Mouse (Mus musculus) midbrain, embryonic 13.5 days (tissue): ENCODE data around the gene Adamts10. TPM values are rescaled to one million over a fixed set of nuclear protein-coding genes. Genes with fewer than 3 reads are reported as not detected.
A peak's percentile ranks its signal among the peaks of the same experiment; 100 is the strongest.

Source experiments
- ATAC-seq: fragments of 200-750 bp; cut with Nextera tagmentation; 2 replicates; pipeline ENCODE4 v1.8.0; 2017; ENCODE audit warnings: mild to moderate bottlenecking, moderate TSS enrichment, moderate library complexity
- H3K27ac ChIP-seq: fragments of 300-500 bp; sonication (generic); 2 replicates; pipeline ENCODE4 v1.5.1; 2015; ENCODE audit warnings: inconsistent platforms, mild to moderate bottlenecking, moderate library complexity
- H3K27me3 ChIP-seq: fragments of 300-500 bp; sonication (generic); 2 replicates; pipeline ENCODE4 v1.6.1; 2015; ENCODE audit warnings: mild to moderate bottlenecking, inconsistent platforms
- H3K36me3 ChIP-seq: fragments of 300-500 bp; sonication (generic); 2 replicates; pipeline ENCODE4 v1.6.1; 2015; ENCODE audit warnings: mild to moderate bottlenecking, inconsistent platforms
- H3K4me1 ChIP-seq: fragments of 300-500 bp; sonication (generic); replicated peaks from 2 replicates; pipeline ENCODE4 v1.6.1; 2015; ENCODE audit warnings: inconsistent platforms
- H3K4me2 ChIP-seq: fragments of 300-500 bp; sonication (generic); replicated peaks from 2 replicates; pipeline ENCODE4 v1.6.1; 2015; ENCODE audit warnings: moderate library complexity, mild to moderate bottlenecking, inconsistent platforms
- H3K4me3 ChIP-seq: fragments of 300-500 bp; sonication (generic); replicated peaks from 2 replicates; pipeline ENCODE4 v1.5.1; 2015; ENCODE audit warnings: mild to moderate bottlenecking, inconsistent platforms
- H3K9ac ChIP-seq: fragments of 300-500 bp; sonication (generic); replicated peaks from 2 replicates; pipeline ENCODE4 v1.6.1; 2015; ENCODE audit warnings: mild to moderate bottlenecking, inconsistent platforms
- H3K9me3 ChIP-seq: fragments of 300-500 bp; sonication (generic); 2 replicates; pipeline ENCODE4 v1.6.1; 2016; ENCODE audit warnings: mild to moderate bottlenecking, inconsistent platforms
- WGBS: fragments of 180-500 bp; shearing (Covaris S2); methylation state at CpG from one replicate; pipeline ENCODE4 v1.1.7; 2015; 5-methylcytosine and 5-hydroxymethylcytosine counted together
- polyA plus RNA-seq: library from polyadenylated mRNA; unstranded; fragments of >200 nt; fragmentation: Nextera tagmentation; extraction: Ambion mirVana; gene quantifications from 2 replicates; pipeline ENCODE4 v1.2.1, GENCODE M21; 2015

The Adamts10 gene
- polyA plus RNA-seq: 45.6 and 47.9 TPM in 2 replicates

DNA sequence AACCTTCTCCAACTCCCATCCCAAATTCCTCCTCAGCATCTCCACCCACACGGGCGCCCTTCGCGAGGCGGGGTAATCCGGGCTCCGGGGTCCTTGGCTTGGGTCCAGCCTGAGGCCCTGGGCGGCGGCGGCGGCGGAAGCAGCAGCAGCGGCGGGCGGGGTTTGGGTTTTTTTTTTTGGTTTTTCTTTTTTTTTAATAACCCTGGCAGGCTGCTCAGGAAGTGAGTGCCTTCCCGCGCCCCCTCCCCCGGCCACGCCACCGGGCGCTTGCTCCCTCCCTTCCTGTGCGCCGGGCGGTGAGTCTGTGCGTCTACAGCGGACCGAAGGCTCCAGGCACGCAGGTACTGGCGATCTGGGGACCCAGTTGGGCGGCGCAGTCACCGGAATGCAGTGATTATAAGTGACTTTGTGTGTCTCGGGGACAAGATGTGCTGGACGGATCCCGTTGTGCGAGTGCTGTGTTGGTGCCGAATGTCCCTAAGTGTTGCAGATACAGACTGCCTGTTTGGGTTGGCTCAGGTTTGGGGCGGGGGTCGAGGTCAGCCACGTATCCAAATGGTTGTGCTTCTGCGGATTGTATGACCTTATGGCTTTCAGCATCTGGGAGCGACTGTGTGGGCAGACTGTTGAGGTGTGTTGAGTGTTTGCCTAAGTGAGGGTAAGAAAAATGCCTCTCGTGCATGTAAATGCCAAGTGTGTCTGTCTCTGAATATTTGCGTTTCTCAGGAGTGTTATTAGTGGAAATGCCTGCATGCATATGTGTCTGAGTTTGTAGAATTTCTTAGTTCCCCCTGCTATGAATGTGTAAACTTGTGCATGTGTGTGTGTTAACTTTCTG is at the start of gene Adamts10:
TSS of gene Adamts10 (plus strand) at position 287 of the 838 bp plus-strand sequence.
- Histone ChIP-seq H3K4me2 (peak within 1 kb of the TSS; percentile 74), H3K4me1 (peaks cover 29% of the 10 kb centered on the region), H3K27ac (peak within 1 kb of the TSS; percentile 77), H3K27me3 (no peaks in the 10 kb centered on the region), H3K4me3 (peak within 1 kb of the TSS; percentile 71), H3K36me3 (peaks cover 8% of the 10 kb centered on the region), H3K9me3 (no peaks in the 10 kb centered on the region), H3K9ac (peak within 1 kb of the TSS; percentile 82)
- peak; percentile 81 for ATAC-seq
- WGBS: under 1% methylated on average over 44 of the region's 44 CpGs

DNA sequence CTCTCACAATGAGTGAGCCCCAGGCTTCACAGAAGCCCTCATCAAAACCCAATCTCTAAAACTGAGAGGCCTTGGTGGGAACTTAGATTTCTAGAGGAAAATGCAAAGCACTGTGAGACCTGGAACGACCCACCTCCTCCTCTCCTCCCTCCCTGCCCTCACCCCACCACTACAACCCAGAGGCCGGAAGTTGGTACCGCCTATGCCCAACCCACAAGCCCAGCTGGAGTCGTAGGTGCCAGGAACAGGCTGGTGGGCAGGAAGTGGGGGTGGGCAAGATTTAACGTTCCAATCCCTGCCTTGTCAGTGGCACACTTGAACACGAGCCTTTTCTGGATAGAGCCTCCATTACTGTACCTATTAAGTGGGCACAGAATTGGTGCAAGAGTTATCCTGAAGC is 40.0 kb upstream of the Adamts10 start:
- H3K27me3 ChIP-seq: no peaks in the 10 kb centered on the region
- no peak overlapping the region for H3K9ac ChIP-seq
- H3K27ac ChIP-seq: no peak overlapping the region
- H3K4me3 ChIP-seq: no peak overlapping the region
- H3K36me3 ChIP-seq: no peaks in the 10 kb centered on the region
- H3K9me3 ChIP-seq: no peaks in the 10 kb centered on the region
- 48% methylated on average over 6 of the region's 6 CpGs for WGBS
- H3K4me1 ChIP-seq: no peaks in the 10 kb centered on the region
- ATAC-seq: no peak
- H3K4me2 ChIP-seq: no peak overlapping the region

DNA sequence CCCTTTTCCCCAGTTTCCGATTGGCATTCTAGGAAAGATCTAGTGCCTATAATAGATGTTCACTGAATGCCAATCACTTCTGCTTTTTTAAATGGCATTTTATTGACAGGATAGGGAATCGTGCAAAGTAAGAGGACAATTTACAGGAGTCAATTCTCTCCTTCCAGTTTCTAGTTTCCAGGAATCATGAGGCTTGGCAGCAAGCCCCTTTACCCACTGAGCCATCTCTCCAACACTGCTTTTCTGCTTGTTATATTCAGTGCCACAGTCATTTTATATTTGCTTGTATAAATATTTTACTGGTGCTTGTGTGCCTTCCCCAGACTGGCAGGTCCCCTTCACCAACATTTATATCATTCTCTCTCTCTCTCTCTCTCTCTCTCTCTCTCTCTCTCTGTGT is 36.8 kb upstream of the Adamts10 start:
- no peaks in the 10 kb centered on the region for H3K9me3 ChIP-seq
- no peaks in the 10 kb centered on the region for H3K36me3 ChIP-seq
- H3K9ac ChIP-seq: no peak overlapping the region
- H3K4me3 ChIP-seq: no peak overlapping the region
- no peaks in the 10 kb centered on the region for H3K4me1 ChIP-seq
- no peak overlapping the region for H3K4me2 ChIP-seq
- ATAC-seq: no peak
- 83% methylated on average over 2 of the region's 2 CpGs for WGBS
- no peaks in the 10 kb centered on the region for H3K27me3 ChIP-seq
- H3K27ac ChIP-seq: no peak overlapping the region

DNA sequence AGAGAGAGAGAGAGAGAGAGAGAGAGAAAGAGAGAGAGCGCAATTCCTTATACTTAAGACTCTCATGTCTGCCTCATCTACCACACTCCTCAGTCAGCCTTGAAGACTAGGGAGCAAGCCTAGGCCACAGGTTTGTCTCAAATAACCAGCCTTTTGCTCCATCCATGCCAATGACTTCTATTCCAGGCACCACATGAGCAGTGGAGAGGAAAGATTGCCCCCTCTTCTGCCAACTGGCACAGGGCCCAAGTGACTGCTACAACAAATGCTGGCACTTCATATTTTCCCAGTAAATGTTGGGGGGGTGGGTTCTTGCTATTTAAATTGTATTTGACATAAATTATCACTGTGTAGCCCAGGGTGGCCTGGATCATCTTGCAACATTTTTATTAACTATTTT is 36.4 kb upstream of the Adamts10 start:
- Histone ChIP-seq H3K36me3 (no peaks in the 10 kb centered on the region), H3K9ac (no peak overlapping the region), H3K4me3 (no peak overlapping the region), H3K4me1 (no peaks in the 10 kb centered on the region), H3K27ac (no peak overlapping the region), H3K27me3 (no peaks in the 10 kb centered on the region), H3K9me3 (no peaks in the 10 kb centered on the region), H3K4me2 (no peak overlapping the region)
- no peak for ATAC-seq
- WGBS: 100% methylated on average over 1 of the region's 1 CpGs

- no peak overlapping the region for H3K27ac ChIP-seq
- no peak overlapping the region for H3K9ac ChIP-seq
- H3K27me3 ChIP-seq: no peaks in the 10 kb centered on the region
- H3K4me2 ChIP-seq: no peak overlapping the region
- H3K4me1 ChIP-seq: no peaks in the 10 kb centered on the region
- ATAC-seq: no peak
- no peak overlapping the region for H3K4me3 ChIP-seq
- H3K36me3 ChIP-seq: no peaks in the 10 kb centered on the region
- 91% methylated on average over 2 of the region's 2 CpGs for WGBS
- no peaks in the 10 kb centered on the region for H3K9me3 ChIP-seq
Observed at GRCm38 (mm10) chr17:33491371-33491770, 32.6 kb upstream of the Adamts10 start.

DNA sequence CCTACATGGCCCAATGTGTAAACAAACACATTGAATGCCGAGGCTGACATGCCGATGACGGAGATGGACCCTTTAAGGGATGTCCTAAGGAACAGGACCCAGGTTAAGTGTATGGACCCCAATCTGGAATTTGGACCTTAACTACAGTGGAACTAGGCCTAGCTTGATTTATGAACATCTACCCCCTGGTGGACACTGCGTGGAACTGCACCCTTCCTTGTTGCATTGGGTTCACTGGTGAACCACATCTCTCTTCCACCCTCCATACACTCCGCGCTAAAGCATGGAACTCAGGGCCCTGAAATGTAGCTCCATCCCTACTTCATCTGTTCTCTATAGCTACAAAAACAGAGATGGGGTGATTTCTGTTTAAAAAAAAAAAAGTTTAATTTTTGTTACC is 30.9 kb upstream of the Adamts10 start:
- ATAC-seq: no peak
- Histone ChIP-seq H3K9me3 (no peaks in the 10 kb centered on the region), H3K36me3 (no peaks in the 10 kb centered on the region), H3K27me3 (no peaks in the 10 kb centered on the region), H3K4me2 (no peak overlapping the region), H3K9ac (no peak overlapping the region), H3K4me3 (no peak overlapping the region), H3K27ac (no peak overlapping the region), H3K4me1 (no peaks in the 10 kb centered on the region)
- WGBS: 67% methylated on average over 6 of the region's 6 CpGs

- ATAC-seq: no peak
- no peak overlapping the region for H3K4me2 ChIP-seq
- H3K4me3 ChIP-seq: no peak overlapping the region
- H3K9me3 ChIP-seq: no peaks in the 10 kb centered on the region
- H3K36me3 ChIP-seq: no peaks in the 10 kb centered on the region
- H3K4me1 ChIP-seq: no peaks in the 10 kb centered on the region
- H3K27me3 ChIP-seq: no peaks in the 10 kb centered on the region
- H3K9ac ChIP-seq: no peak overlapping the region
- no peak overlapping the region for H3K27ac ChIP-seq
Observed at GRCm38 (mm10) chr17:33494586-33494985, 29.4 kb upstream of the Adamts10 start.

DNA sequence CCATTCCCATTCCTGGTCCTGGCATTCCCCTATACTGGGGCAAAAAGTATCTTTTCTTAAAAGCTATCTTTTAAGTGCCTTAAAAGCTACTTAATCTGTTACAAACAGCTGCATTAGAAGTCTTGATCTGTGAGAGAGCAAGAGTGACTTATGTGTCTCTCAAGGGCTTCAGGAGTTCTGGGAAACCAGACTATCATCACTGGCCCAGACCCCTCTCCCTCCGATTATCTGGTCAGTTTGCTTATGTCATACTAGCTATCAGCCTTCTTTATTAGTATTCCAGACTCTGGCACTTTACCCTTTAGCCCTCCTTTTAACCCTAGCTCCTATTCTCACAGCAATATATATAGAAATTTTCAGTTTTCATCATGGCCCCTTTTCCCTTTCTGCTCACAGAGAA is 25.1 kb upstream of the Adamts10 start:
- Histone ChIP-seq H3K27ac (no peak overlapping the region), H3K4me2 (no peak overlapping the region), H3K4me3 (no peak overlapping the region), H3K9me3 (no peaks in the 10 kb centered on the region), H3K9ac (no peak overlapping the region), H3K4me1 (no peaks in the 10 kb centered on the region; the same call in 1 of the 2 replicates), H3K36me3 (no peaks in the 10 kb centered on the region), H3K27me3 (no peaks in the 10 kb centered on the region)
- 85% methylated on average over 1 of the region's 1 CpGs for WGBS
- ATAC-seq: no peak

DNA sequence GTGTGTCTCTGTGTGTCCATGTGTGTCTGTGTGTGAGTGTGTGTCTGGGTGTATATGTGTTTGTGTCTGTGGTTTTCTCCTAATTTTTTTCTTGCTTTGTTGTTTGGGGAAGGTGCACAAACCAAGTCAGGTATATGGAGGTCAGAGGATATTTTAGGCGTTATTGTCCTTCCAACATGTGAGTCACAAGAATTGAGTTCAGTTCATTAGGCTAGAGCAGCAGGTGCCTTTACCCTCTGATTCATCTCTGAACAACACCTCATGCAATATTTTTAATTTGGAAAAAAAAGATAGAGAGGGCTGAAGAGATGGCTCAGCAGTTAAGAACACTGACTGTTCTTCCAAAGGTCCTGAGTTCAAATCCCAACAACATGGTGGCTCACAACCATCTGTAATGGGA is 15.6 kb upstream of the Adamts10 start:
- Histone ChIP-seq H3K36me3 (no peaks in the 10 kb centered on the region), H3K27ac (no peak overlapping the region), H3K9ac (no peak overlapping the region), H3K4me2 (no peak overlapping the region), H3K4me1 (no peaks in the 10 kb centered on the region; the same call in 1 of the 2 replicates), H3K9me3 (no peaks in the 10 kb centered on the region), H3K27me3 (no peaks in the 10 kb centered on the region), H3K4me3 (no peak overlapping the region)
- WGBS: 91% methylated on average over 1 of the region's 1 CpGs
- ATAC-seq: no peak

DNA sequence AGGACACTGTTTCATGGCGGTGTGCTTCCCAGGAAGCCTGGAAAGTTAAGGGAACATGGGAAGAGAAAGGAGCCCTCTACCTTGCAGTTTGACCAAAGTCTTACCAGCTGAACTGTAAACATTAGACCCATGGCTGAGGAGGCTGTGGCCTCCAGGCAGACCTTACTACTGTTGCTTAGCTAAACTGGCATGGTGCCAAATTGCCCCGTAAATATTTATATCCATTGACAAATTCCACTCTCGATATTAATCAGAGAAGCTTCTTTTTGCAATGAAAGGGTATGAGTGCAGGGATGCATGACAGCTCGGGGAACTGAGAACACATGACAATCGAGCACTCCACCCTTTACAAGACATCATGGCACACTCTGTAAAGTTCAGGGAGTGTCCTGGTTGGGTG is 13.8 kb upstream of the Adamts10 start:
- H3K36me3 ChIP-seq: no peaks in the 10 kb centered on the region
- H3K27me3 ChIP-seq: no peaks in the 10 kb centered on the region
- H3K27ac ChIP-seq: no peak overlapping the region
- H3K4me1 ChIP-seq: no peaks in the 10 kb centered on the region
- no peak overlapping the region for H3K4me2 ChIP-seq
- H3K9ac ChIP-seq: no peak overlapping the region
- H3K4me3 ChIP-seq: no peak overlapping the region
- no peak for ATAC-seq
- H3K9me3 ChIP-seq: no peaks in the 10 kb centered on the region
- 81% methylated on average over 5 of the region's 5 CpGs for WGBS

DNA sequence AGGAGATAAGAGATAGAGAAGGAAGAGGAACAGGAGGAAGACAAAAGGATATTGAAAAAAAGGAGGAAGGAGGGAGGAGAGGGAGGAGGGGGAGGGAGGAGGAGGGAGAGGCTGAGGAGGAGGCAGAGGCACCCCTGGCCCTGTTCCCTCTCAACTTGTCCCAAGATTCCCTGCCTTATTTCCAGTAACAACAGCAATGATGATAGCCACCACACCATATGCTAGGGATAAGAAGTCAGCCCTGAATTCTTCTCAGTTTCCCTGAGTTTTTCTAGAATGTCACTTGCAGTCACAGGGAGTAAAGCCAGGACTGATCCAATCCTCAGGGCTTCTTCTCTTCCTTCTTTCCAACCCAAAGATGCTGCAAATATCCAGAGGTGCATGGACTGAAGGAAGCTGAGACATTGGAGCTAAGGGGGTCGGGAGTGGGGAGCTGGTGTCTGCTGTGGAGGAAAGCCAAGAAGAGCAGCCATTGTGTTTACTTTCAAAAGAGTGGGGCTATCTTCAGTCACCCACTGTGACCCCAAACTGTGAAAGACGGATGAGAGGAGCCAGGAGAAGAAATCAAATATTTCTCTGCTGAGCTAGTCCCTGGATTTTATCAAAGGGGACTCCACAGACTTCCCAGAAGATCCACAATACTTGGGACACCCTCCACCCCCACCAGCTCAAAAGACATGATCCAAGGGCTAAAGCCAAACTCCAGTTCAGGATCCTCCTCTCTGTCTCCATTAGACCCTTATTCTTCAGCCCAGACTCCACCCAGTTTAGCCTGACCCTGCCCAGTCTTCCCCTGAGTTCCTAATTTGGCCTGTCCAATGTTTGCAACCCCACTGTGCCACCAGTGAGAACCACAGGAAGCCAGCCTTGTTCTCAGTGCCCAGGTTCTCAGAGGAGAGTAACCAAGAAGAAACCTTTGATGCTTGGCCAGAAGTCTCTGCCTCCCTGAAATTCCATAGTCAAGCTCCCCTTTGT is 11.3 kb upstream of the Adamts10 start:
- WGBS: 21% methylated on average over 2 of the region's 2 CpGs
- Histone ChIP-seq H3K27me3 (no peaks in the 10 kb centered on the region), H3K9ac (no peak overlapping the region), H3K4me3 (no peak overlapping the region), H3K4me1 (no peaks in the 10 kb centered on the region), H3K36me3 (no peaks in the 10 kb centered on the region), H3K4me2 (no peak overlapping the region), H3K27ac (no peak overlapping the region), H3K9me3 (no peaks in the 10 kb centered on the region)
- ATAC-seq: no peak

GRCm38 (mm10) chr17:33513874-33514273 is 10.1 kb upstream of the Adamts10 start:
- Histone ChIP-seq H3K4me1 (no peaks in the 10 kb centered on the region), H3K36me3 (no peaks in the 10 kb centered on the region), H3K4me3 (no peak overlapping the region), H3K9me3 (no peaks in the 10 kb centered on the region), H3K9ac (no peak overlapping the region), H3K27ac (no peak overlapping the region), H3K4me2 (no peak overlapping the region), H3K27me3 (no peaks in the 10 kb centered on the region)
- ATAC-seq: no peak
- WGBS: 93% methylated on average over 5 of the region's 5 CpGs
